Mouse (Mus musculus): Measurements from ENCODE around the gene Npr1. TPM values are rescaled to one million over a fixed set of nuclear protein-coding genes. Genes with fewer than 3 reads are reported as not detected.

Npr1 gene
- 102 and 127 TPM in 2 replicates for polyA plus RNA-seq (2012; rRNA removed; ENCODE audit: low replicate concordance)

DNA sequence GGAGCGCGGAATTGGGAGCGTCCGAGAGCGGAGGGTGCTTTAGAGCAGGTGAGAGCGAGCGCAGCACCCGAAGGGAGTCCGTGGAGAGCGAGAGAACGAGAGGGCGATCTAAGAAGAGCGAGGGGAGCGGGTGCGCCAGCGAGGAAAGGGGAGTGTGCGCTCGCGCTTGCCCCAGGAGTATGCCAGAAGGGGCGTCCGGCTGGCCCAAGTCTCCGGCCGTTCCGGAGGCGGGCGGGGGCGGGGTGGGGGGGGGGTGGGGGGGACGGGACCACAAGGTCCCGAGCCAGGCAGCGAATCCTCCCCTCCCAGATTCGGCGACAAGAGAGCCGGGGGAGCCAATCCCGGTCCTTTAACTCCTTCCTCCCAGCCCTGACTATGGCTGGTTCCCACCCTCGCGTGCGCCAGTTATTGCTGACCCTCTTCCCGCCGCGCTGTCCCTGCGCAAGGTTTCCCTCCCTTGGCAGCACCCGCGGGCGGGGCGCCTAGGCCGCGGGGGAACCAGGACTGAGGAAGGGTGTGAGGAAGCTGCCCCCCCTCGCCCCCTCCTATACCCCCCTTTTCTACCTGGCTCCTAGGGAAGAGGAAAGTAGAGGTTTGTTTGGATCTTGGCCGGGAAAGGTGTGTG is at the start of gene Npr1:
Gene Npr1 (minus strand): TSS at position 181 of the 625 bp plus-strand sequence.

DNA sequence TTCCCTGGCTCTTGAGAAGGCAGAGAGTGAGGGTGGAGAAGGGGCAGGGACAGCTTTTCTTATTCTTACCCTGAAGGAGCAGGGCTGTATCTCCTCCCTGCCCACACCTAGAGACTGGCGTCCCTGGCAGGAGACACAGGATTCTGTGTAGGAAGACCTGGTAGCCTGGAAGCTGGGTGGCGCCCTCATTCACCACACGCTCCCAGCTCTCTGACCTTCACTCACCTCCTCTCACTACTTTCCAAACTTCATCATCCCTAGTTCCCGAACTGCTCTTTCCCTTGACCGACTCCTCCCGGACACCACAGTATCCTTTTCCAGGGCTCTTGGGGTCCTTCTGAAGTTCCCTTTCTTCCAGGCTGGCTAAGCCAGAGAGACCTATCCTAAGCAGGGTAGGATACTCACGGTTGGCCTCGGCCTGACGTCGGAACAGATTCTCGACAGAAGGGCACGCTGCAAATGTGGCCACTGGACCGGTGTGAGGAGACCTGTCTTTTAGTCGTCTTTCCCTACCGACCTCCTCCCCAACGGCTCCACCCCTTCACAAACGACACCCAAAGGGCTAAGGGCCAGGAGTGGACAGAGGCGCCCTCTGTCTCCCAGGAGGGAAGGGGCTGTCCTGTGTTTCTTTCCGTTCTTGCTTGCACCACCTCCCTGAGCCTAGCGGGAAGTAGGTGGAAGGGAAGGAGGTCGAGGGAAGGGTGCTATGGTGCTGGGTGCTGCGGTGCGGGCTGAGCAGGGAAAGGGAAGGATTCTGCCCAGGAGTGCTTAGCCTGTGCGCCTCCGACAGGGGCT is 48.3 kb upstream of the Npr1 start, which contains the start of the genes S100a1 and S100a13:
Gene S100a1 (minus strand): TSS at position 597 of the 795 bp plus-strand sequence.
Gene S100a13 (plus strand): TSS at position 640 of the 795 bp plus-strand sequence.

DNA sequence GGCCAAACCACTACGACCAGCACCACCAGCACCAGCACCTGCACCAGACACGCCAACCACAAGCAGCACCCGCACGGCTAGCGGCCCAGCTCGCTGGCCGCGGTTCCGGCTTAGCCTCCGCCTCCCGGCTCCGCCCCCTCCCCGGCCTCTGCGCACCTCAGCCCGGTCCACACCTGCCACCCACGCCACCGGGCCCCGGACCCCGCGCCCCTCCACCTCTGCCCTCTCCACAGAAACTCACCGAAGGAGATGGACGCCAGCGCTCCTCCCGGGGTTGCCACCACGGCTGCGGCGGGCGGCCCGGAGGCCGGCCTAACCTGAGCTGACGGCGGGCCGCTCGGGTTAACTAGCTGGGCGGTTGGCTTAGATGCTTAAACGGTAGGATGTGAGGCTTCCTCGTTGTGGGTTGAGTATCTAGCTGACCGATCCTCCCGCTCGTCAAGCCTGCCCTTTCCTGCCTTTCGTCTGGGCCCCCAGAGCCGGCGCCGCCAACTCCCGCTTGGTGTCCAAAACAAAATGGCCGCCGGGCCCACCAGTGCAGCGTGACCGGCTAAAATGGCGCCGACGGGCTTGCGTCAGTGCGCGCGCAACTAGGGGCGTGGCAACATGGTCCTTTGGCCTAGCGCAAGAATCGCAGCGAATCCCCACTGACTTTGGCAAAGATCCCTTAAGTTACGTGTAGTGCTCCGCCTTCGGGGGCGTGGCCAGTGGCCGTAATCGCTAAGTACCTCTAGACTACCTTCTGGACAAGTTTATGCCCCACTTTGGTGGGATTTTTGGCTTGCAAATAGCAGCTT is 43.5 kb upstream of the Npr1 start, which contains the start of gene Chtop:
Gene Chtop (minus strand): TSS at position 549 of the 797 bp plus-strand sequence.

GRCm38 (mm10) chr3:90490696-90491256 is 25.1 kb upstream of the Npr1 start, which contains the start of gene Snapin:
Snapin (minus strand) TSS chr3:90491033.

DNA sequence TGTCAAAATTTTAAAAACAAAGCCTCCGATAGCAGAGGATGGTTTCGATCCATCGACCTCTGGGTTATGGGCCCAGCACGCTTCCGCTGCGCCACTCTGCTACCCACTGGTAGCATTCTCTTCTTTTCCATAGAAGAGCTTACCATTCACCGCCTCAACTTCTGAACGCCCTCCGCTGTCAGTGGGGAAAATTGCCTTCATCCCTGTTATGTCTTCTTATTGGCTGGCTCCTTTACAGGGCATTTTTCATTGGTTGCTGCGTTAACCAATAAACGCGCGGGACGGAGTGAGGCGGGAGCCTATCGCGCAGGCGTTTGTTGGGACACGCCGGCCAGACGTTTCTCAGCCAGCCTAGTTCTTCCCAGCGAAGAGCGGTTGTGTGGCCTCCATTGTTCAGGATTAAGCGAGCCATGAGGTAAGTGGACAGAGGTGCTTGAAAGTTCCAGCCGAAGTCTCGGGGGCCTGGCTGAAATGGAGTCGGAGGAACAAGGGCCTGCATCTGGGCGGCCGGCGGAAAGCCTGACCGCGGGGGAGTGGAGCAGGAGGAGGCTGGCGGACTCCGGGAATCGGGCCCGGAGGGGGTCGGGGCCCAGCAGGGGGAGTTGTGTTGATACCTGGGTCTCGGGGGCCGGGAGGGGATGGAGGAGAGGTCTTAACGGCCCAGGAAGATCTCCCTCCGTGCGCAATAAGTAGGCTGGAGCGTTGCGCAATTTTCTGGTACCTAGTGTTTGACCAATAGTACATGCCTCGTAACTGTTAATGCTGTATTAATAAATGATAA is 10.4 kb upstream of the Npr1 start, which contains the start of gene Ilf2:
Gene Ilf2 (plus strand): TSS at position 296 of the 781 bp plus-strand sequence.

GRCm38 (mm10) chr3:90433381-90434020 is 32.2 kb downstream of the Npr1 start, which contains the start of gene Ints3:
Ints3 (minus strand) TSS chr3:90433622.

Other genes with a start within 250 kb of the Npr1 start
- gene Jtb, start 234.3 kb downstream of the Npr1 start, polyA plus RNA-seq (2012; rRNA removed; ENCODE audit: low replicate concordance), result 69.0 and 95.6 TPM in 2 replicates
- gene Creb3l4, start 222.4 kb downstream of the Npr1 start, polyA plus RNA-seq (2012; rRNA removed; ENCODE audit: low replicate concordance), result 1.7 and 2.5 TPM in 2 replicates
- gene Slc39a1, start 217.7 kb downstream of the Npr1 start, polyA plus RNA-seq (2012; rRNA removed; ENCODE audit: low replicate concordance), result 99.1 and 121 TPM in 2 replicates
- gene Crtc2, start 211.7 kb downstream of the Npr1 start, polyA plus RNA-seq (2012; rRNA removed; ENCODE audit: low replicate concordance), result 81.9 and 84.8 TPM in 2 replicates
- gene Dennd4b, start 200.7 kb downstream of the Npr1 start, polyA plus RNA-seq (2012; rRNA removed; ENCODE audit: low replicate concordance), result 78.6 and 97.3 TPM in 2 replicates
- 22.3 and 24.7 TPM in 2 replicates for gene Gatad2b, start 172.7 kb downstream of the Npr1 start, polyA plus RNA-seq (2012; rRNA removed; ENCODE audit: low replicate concordance)
- 21.0 and 21.7 TPM in 2 replicates for gene Slc27a3, start 75.9 kb downstream of the Npr1 start, polyA plus RNA-seq (2012; rRNA removed; ENCODE audit: low replicate concordance)
- gene Ints3, start 32.2 kb downstream of the Npr1 start, polyA plus RNA-seq (2012; rRNA removed; ENCODE audit: low replicate concordance), result 26.7 and 32.2 TPM in 2 replicates
- 13.6 and 27.9 TPM in 2 replicates for gene Ilf2, start 10.3 kb upstream of the Npr1 start, polyA plus RNA-seq (2012; rRNA removed; ENCODE audit: low replicate concordance)
- 24.1 and 56.4 TPM in 2 replicates for gene Snapin, start 25.2 kb upstream of the Npr1 start, polyA plus RNA-seq (2012; rRNA removed; ENCODE audit: low replicate concordance)
- gene Chtop, start 43.6 kb upstream of the Npr1 start, polyA plus RNA-seq (2012; rRNA removed; ENCODE audit: low replicate concordance), result 32.0 and 41.4 TPM in 2 replicates
- gene S100a1, start 48.5 kb upstream of the Npr1 start, polyA plus RNA-seq (2012; rRNA removed; ENCODE audit: low replicate concordance), result 164 and 343 TPM in 2 replicates
- gene S100a13, start 48.6 kb upstream of the Npr1 start, polyA plus RNA-seq (2012; rRNA removed; ENCODE audit: low replicate concordance), result 79.8 and 155 TPM in 2 replicates
- 1.7 and 5.7 TPM in 2 replicates for gene S100a14, start 61.0 kb upstream of the Npr1 start, polyA plus RNA-seq (2012; rRNA removed; ENCODE audit: low replicate concordance)
- gene S100a16, start 71.4 kb upstream of the Npr1 start, polyA plus RNA-seq (2012; rRNA removed; ENCODE audit: low replicate concordance), result 114 and 155 TPM in 2 replicates
- gene S100a3, start 94.7 kb upstream of the Npr1 start, polyA plus RNA-seq (2012; rRNA removed; ENCODE audit: low replicate concordance), result 0.93 and 1.1 TPM in 2 replicates
- not detected in 2 replicates for gene S100a2, start 124.4 kb upstream of the Npr1 start, polyA plus RNA-seq (2012; rRNA removed; ENCODE audit: low replicate concordance)
- gene Gm42674, start 136.0 kb upstream of the Npr1 start, polyA plus RNA-seq (2012; rRNA removed; ENCODE audit: low replicate concordance), result not detected in 2 replicates
- 43.9 and 97.5 TPM in 2 replicates for gene S100a4, start 137.9 kb upstream of the Npr1 start, polyA plus RNA-seq (2012; rRNA removed; ENCODE audit: low replicate concordance)
- not detected in 2 replicates for gene S100a5, start 142.7 kb upstream of the Npr1 start, polyA plus RNA-seq (2012; rRNA removed; ENCODE audit: low replicate concordance)
- gene S100a6, start 147.0 kb upstream of the Npr1 start, polyA plus RNA-seq (2012; rRNA removed; ENCODE audit: low replicate concordance), result 496 and 932 TPM in 2 replicates
- 0.43 and 2.1 TPM in 2 replicates for gene S100a7a, start 188.2 kb upstream of the Npr1 start, polyA plus RNA-seq (2012; rRNA removed; ENCODE audit: low replicate concordance)
- gene S100a8, start 203.1 kb upstream of the Npr1 start, polyA plus RNA-seq (2012; rRNA removed; ENCODE audit: low replicate concordance), result 0.53 and 6.2 TPM in 2 replicates
- gene S100a9, start 229.9 kb upstream of the Npr1 start, polyA plus RNA-seq (2012; rRNA removed; ENCODE audit: low replicate concordance), result 2.2 and 3.9 TPM in 2 replicates